Mouse (Mus musculus) megakaryocyte, embryonic 14.5 days (primary cell): ENCODE measurements around the gene Emc7.

Source experiments
- FLI1 ChIP-seq: IDR thresholded peaks from 2 replicates; pipeline ENCODE4 v1.6.1; 2012; ENCODE audit warnings: low read length, inconsistent platforms, mixed read lengths
- GATA1 ChIP-seq: IDR thresholded peaks from 3 replicates; pipeline ENCODE4 v1.6.1; 2012; ENCODE audit warnings: mixed read lengths, low read length, inconsistent platforms, borderline replicate concordance

- no peak for TF ChIP-seq GATA1
- TF ChIP-seq FLI1 = no peak
Measured at GRCm38 (mm10) chr2:112480669-112481068, 25.9 kb downstream of the Emc7 start, which contains the start of gene Chrm5.
